Comparison of ENCODE assay signal across 8 mouse cellular contexts in genomic region chr15:80288036-80288435, GRCm38 (mm10). TPM values are rescaled to one million over a fixed set of nuclear protein-coding genes. Genes with fewer than 3 reads are reported as not detected.
A peak's percentile ranks its signal among the peaks of the same experiment; 100 is the strongest.
DNase-seq lines count a peak whose midpoint lies in the region; ATAC-seq lines count a peak whose summit lies in the region.
"Had no signal": no experiment of that assay in that cellular context is flagged by ENCODE, and none has a peak within 500 bp of the region (broad histone marks: within the 10 kb centered on the region; RNA-seq: fewer than 3 reads in every experiment).

No protein-coding gene starts in this region.

- H3K9me3 ChIP-seq in liver, embryonic 11.5 days (ENCODE audit: control insufficient read depth, low read length) = no peaks in the 10 kb centered on the region
- no peaks in the 10 kb centered on the region for H3K9me3 ChIP-seq in embryonic facial prominence, embryonic 10.5 days
- H3K9me3 ChIP-seq in hindbrain, embryonic 13.5 days = no peaks in the 10 kb centered on the region

- H3K27me3 ChIP-seq in liver, embryonic 11.5 days (replicated peaks; ENCODE audit: control insufficient read depth, insufficient read depth, low read length) = peaks cover 72% of the 10 kb centered on the region
- H3K27me3 ChIP-seq in embryonic facial prominence, embryonic 10.5 days (replicated peaks; ENCODE audit: low read depth, poor library complexity, severe bottlenecking) = peaks cover 95% of the 10 kb centered on the region
- H3K27me3 ChIP-seq in hindbrain, embryonic 13.5 days = peaks cover 79% of the 10 kb centered on the region

- peaks cover 4% of the 10 kb centered on the region for H3K4me1 ChIP-seq in liver, embryonic 11.5 days (replicated peaks; ENCODE audit: control insufficient read depth, insufficient read depth, low read length)
- peaks cover 24% of the 10 kb centered on the region for H3K4me1 ChIP-seq in embryonic facial prominence, embryonic 10.5 days
- H3K4me1 ChIP-seq in hindbrain, embryonic 13.5 days (replicated peaks) = peaks cover 21% of the 10 kb centered on the region

- peak overlapping the region; percentile 51; the same call in 1 of the 2 replicates for H3K4me3 ChIP-seq in liver, embryonic 11.5 days (ENCODE audit: low read depth, low read length)
- peak overlapping the region; percentile 60 for H3K4me3 ChIP-seq in embryonic facial prominence, embryonic 10.5 days
- H3K4me3 ChIP-seq in hindbrain, embryonic 13.5 days = peak overlapping the region; percentile 57

- peak overlapping the region; percentile 63 for H3K4me2 ChIP-seq in liver, embryonic 11.5 days
- peak overlapping the region; percentile 82 for H3K4me2 ChIP-seq in hindbrain, embryonic 13.5 days

- DNase-seq in liver, embryonic 11.5 days (ENCODE audit: low spot score) = peak; percentile 38
- no peak for DNase-seq in liver
- peak; percentile 43 for DNase-seq in embryonic facial prominence, embryonic 10.5 days (ENCODE audit: low spot score)
- peak; percentile 56 for DNase-seq in neural tube, embryonic 10.5 days (ENCODE audit: extremely low spot score, low spot score)
- no peak for DNase-seq in layer of hippocampus, postnatal 25 days (ENCODE audit: extremely low spot score in 1 of 2, low spot score in 1 of 2)
- no peak for DNase-seq in gastrocnemius, postnatal 4 days (ENCODE audit: low spot score in 2 of 2)

- H3K36me3 ChIP-seq in liver, embryonic 11.5 days (ENCODE audit: control insufficient read depth, insufficient read depth, low read length) = no peaks in the 10 kb centered on the region
- no peaks in the 10 kb centered on the region for H3K36me3 ChIP-seq in embryonic facial prominence, embryonic 10.5 days (replicated peaks)
- H3K36me3 ChIP-seq in hindbrain, embryonic 13.5 days = no peaks in the 10 kb centered on the region

- no peak for ATAC-seq in liver, embryonic 11.5 days (replicated peaks; ENCODE audit: low FRiP score)
- no peak for ATAC-seq in hindbrain, embryonic 13.5 days (ENCODE audit: low FRiP score)

- 5% methylated on average over 23 of the region's 23 CpGs for WGBS in liver, embryonic 11.5 days
- WGBS in embryonic facial prominence, embryonic 10.5 days = 1% methylated on average over 23 of the region's 23 CpGs
- WGBS in hindbrain, embryonic 13.5 days = 1% methylated on average over 23 of the region's 23 CpGs

- no peak overlapping the region for H3K9ac ChIP-seq in liver, embryonic 11.5 days (ENCODE audit: low read depth, low read length)
- peak overlapping the region; percentile 79 for H3K9ac ChIP-seq in hindbrain, embryonic 13.5 days

- H3K27ac ChIP-seq in liver, embryonic 11.5 days (ENCODE audit: low read depth, low read length) = no peak overlapping the region
- no peak overlapping the region for H3K27ac ChIP-seq in embryonic facial prominence, embryonic 10.5 days (replicated peaks)
- H3K27ac ChIP-seq in hindbrain, embryonic 13.5 days = no peak overlapping the region

RNA-seq across cellular contexts. Expression of gene Cacna1i, which starts 1.0 kb away (rescaled TPM):
- 0.01 and 0.14 TPM in 2 replicates for polyA plus RNA-seq in liver, embryonic 11.5 days (2014; fragmentation: Nextera tagmentation; extraction: Ambion mirVana)
- polyA plus RNA-seq in embryonic facial prominence, embryonic 10.5 days (2016; fragmentation: Nextera tagmentation; extraction: Ambion mirVana) = 0.02 and 0.03 TPM in 2 replicates
- 0.34 and 0.39 TPM in 2 replicates for polyA plus RNA-seq in hindbrain, embryonic 13.5 days (2015; fragmentation: Nextera tagmentation; extraction: Ambion mirVana)
- total RNA-seq in layer of hippocampus, postnatal 25 days (2021) = 10 to 100 TPM; 39.7 to 43.4 TPM
- under 1 TPM in 1 of 2 experiments, not detected in 1; 0.05 TPM for total RNA-seq in gastrocnemius, postnatal 4 days (2021)

RNA-seq across cellular contexts. Expression of gene Rps19bp1, which starts 23.9 kb away (rescaled TPM):
- polyA plus RNA-seq in liver, embryonic 11.5 days (2014; fragmentation: Nextera tagmentation; extraction: Ambion mirVana) = 75.4 and 80.8 TPM in 2 replicates
- polyA plus RNA-seq in embryonic facial prominence, embryonic 10.5 days (2016; fragmentation: Nextera tagmentation; extraction: Ambion mirVana) = 68.1 and 73.2 TPM in 2 replicates
- 74.7 and 75.9 TPM in 2 replicates for polyA plus RNA-seq in hindbrain, embryonic 13.5 days (2015; fragmentation: Nextera tagmentation; extraction: Ambion mirVana)
- total RNA-seq in layer of hippocampus, postnatal 25 days (2021) = 10 to 100 TPM; 30.8 to 35.6 TPM
- total RNA-seq in gastrocnemius, postnatal 4 days (2021) = 10 to 100 TPM; 23.8 to 26.4 TPM

RNA-seq across cellular contexts. Expression of gene Atf4, which starts 33.1 kb away (rescaled TPM):
- polyA plus RNA-seq in liver, embryonic 11.5 days (2014; fragmentation: Nextera tagmentation; extraction: Ambion mirVana) = 186 and 188 TPM in 2 replicates
- polyA plus RNA-seq in embryonic facial prominence, embryonic 10.5 days (2016; fragmentation: Nextera tagmentation; extraction: Ambion mirVana) = 104 and 111 TPM in 2 replicates
- polyA plus RNA-seq in hindbrain, embryonic 13.5 days (2015; fragmentation: Nextera tagmentation; extraction: Ambion mirVana) = 115 and 118 TPM in 2 replicates
- 10 to 100 TPM; 91.2 to 93.1 TPM for total RNA-seq in layer of hippocampus, postnatal 25 days (2021)
- 100 to 1,000 TPM; 118 to 130 TPM for total RNA-seq in gastrocnemius, postnatal 4 days (2021)

RNA-seq across cellular contexts. Expression of gene AC140267.1, which starts 52.4 kb away (rescaled TPM):
- not detected in 2 replicates for polyA plus RNA-seq in liver, embryonic 11.5 days (2014; fragmentation: Nextera tagmentation; extraction: Ambion mirVana)
- not detected in 2 replicates for polyA plus RNA-seq in embryonic facial prominence, embryonic 10.5 days (2016; fragmentation: Nextera tagmentation; extraction: Ambion mirVana)
- not detected in 2 replicates for polyA plus RNA-seq in hindbrain, embryonic 13.5 days (2015; fragmentation: Nextera tagmentation; extraction: Ambion mirVana)
- total RNA-seq in layer of hippocampus, postnatal 25 days (2021) = 10 to 100 TPM in 1 of 2 experiments, 1 to 10 TPM in 1; 6.3 to 21.1 TPM
- 10 to 100 TPM; 12.3 to 12.6 TPM for total RNA-seq in gastrocnemius, postnatal 4 days (2021)
- polyA plus RNA-seq: brain, embryonic 14.5 days had no signal

RNA-seq across cellular contexts. Expression of gene Mief1, which starts 54.2 kb away (rescaled TPM):
- 35.8 and 44.9 TPM in 2 replicates for polyA plus RNA-seq in liver, embryonic 11.5 days (2014; fragmentation: Nextera tagmentation; extraction: Ambion mirVana)
- 44.4 and 44.5 TPM in 2 replicates for polyA plus RNA-seq in embryonic facial prominence, embryonic 10.5 days (2016; fragmentation: Nextera tagmentation; extraction: Ambion mirVana)
- 36.9 and 37.7 TPM in 2 replicates for polyA plus RNA-seq in hindbrain, embryonic 13.5 days (2015; fragmentation: Nextera tagmentation; extraction: Ambion mirVana)
- total RNA-seq in layer of hippocampus, postnatal 25 days (2021) = 10 to 100 TPM; 31.8 to 33.0 TPM
- total RNA-seq in gastrocnemius, postnatal 4 days (2021) = 10 to 100 TPM; 28.7 to 33.5 TPM

Comparison
In these comparisons a context has a peak if more than half of its experiments do, and no peak if none do; other contexts are left out.
1. DNase-seq: peak in liver, embryonic 11.5 days (single experiment), embryonic facial prominence, embryonic 10.5 days (single experiment) and neural tube, embryonic 10.5 days (single experiment); none in liver (single experiment), layer of hippocampus, postnatal 25 days (0 of 2) and gastrocnemius, postnatal 4 days (0 of 2).
2. Peak in every context shown above with its lines, with median percentiles within 50 percentile points of each other: H3K4me3 ChIP-seq.